Mouse (Mus musculus): ENCODE measurements around the gene Als2cl.

Als2cl gene

DNA sequence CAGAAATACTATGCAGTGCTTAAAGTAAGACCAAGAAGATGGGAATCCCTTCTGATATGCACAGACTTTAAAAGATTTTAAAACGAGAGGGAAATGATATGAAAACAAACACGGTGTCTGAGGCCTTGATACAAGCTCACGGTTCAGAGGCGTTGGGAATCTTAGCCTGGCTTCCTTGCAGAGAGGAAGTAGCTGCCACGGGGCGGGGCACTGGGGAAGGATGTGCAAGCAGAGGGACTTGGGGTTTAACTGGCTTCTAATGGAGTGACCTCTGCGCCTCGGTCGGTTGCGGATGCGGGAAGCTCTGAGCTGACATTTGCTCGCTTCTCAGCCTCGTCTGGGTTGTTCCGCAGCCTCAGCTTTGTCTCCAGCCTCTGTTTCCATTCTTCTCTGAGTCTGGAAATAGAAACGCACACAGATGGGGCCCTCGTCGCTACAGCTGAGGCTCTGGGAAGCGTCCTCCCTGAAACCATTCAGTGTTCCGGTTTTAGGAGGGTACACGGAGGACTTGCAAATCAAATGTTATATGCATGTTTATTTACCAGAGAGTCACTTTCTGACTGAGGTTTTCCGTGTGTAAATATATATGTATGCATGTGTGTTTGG lies 35.1 kb downstream of the Als2cl start:
- DNase-seq (ENCODE audit: extremely low read depth, low read depth, low spot score): no peak

DNA sequence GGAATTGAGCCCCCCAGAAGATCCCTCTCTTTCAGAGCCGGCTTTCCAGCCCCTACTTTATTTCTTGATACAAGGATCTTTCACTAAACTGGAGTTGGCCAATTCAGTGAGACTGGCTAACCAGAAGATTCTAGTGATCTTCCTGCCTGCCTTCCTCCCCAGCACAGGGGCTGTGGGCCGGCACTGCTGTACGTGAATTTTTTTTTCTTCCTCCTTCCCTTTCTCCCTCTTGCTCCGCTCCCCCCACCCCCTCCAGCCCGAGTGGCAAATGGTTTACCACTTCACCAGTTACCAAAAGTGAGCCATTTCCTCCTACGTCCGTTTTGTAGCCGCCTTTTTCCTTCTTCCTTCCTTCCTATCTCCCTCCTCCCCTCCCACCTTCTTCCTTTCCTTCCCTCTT lies 35.8 kb downstream of the Als2cl start:
- no peak for DNase-seq (ENCODE audit: extremely low read depth, low read depth, low spot score)

DNA sequence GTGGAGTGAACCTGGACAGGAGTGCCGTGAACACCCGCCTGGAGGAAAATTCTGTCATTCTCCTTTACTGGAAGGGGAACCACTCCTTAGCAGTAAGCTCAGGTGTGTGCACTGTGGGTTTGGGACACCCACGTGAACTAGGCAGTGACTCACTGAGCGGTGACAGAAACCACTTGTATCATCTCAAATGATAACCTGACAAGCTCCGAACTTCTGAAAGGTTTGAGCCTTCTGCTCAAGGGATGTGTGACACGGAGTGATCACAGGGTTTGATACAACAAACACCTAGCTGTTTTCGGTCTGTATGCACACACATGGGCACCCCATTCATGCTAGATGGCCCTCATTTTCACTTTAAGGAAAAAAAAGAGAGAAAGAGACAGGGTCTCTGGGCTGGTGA lies 37.1 kb downstream of the Als2cl start, which contains the start of gene Fam240a:
Gene Fam240a, minus strand, starts transcription at position 76 of the 400 bp plus-strand sequence.
- DNase-seq (ENCODE audit: extremely low read depth, low read depth, low spot score): no peak

DNA sequence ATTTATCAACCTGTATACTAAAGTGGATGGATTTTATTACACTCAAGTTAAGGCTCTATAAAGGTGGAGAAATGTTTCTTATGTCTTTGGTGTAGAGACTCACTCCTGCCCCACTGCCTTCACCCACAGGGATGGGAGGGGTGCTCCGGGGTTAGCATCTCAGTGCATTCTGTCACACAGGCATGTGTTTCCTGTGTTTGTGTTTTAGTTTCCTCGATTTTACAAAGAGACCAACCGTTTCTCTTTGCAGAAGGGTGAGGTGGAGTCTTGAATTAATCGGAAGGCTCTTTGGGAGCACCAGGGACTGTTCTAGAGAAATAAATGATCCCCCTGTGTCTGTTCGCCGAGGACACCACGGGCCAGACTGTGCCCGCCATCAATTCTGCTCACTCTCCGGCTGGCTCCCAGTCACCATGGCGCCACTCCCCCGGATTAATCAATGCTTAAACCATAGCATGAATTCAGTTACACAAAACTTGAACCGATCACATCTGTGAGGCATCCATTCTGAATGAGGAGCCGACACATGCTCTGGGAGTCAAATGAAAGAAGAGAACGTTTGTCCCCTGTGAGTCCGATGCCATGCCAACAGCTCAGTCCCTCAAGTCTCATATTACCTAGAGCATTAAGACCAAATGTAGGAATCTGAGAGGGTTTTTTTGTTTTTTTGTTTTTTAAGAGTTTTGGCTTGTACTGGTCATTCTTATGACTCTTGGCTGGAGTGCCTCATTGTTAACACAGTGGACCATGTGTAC lies 41.2 kb downstream of the Als2cl start:
- no peak for DNase-seq (ENCODE audit: extremely low read depth, low read depth, low spot score)

DNA sequence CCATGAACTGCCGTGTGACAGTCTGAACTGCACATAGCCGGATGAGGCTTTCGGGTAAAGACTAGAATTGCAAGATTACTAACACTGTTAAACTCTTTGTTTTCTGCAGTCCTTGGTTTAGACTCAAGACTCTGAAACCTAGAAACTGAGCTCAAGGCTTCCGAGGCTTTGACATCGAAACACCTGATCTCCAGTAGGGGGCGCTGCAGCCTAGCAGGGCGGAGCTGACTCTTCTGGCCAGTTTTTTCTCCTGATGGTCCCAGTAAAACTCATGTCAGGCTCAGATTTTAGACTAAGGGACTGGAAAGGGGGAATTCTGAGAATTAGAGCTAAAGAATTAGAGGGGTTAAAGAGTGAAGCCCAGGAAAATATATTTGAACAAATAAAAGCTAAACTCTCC lies 43.1 kb downstream of the Als2cl start:
- no peak for DNase-seq (ENCODE audit: extremely low read depth, low read depth, low spot score)

DNA sequence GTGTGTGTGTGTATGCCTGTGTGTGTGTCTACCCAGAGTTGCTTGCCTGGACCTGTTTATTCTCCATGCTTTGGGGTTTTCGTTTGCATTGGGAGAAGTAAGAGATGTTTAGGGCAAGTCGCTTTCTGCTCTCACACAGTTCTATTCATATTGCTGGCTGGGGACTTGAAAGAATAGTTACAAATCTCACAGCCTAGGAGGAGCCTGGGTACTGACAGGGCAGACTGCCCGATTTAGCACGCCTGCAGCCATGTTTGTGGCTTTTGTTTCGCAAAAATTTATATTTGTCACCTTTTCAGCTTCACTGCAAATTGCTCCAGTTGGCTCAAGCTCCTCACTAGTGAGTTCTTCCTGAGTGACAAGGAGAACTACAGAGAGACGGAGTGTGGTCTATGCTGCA lies 51.9 kb downstream of the Als2cl start:
- peak; percentile 23 for DNase-seq (ENCODE audit: extremely low read depth, low read depth, low spot score)

DNA sequence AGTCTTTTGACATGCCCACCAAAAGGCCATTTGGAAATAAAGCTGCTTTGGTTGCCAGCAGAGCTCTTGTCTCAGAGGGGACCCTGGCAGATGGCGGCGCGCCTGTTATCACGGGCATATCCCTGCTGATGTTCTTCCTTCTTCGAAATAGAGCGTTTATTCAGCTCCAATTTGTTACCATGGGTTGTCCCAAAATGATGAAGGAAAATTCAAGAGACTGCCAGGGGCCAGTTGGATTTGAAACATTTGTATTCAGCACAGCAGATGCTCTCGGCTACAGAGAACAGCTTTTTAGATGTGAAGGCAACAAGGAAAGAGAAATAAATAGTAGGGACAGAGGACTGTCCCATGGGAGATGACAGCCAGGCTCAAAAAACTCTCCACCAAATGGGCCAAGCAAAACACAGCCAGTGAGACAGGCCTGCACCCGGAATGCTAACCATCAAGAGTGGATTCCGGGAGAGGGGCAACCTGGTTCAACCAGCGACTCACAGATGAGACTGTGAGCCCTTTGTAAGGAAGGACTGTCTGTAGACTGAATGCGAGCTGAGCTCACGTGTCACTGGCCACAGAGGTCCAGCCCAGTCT lies 54.3 kb downstream of the Als2cl start:
- DNase-seq (ENCODE audit: extremely low read depth, low read depth, low spot score): no peak

DNA sequence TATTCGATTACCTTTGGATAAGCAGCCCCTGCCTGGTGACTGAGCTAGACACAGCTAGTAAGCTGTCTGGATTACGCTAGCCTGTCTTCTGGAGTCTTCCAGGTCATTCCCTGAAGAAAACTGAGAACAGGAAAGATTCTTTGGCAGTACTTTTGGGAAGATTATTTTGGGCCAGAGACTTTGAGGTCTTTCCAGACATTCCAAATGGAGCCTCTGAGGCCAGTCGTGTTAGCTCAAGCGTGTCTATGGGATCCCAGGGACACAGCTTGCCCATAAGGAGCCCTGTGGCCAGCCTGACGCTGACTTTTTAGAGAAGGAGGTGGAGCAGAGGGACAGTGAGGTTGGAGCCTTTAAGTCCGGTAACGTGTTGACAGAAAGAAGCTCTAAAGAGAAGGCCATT lies 56.3 kb downstream of the Als2cl start:
- no peak for DNase-seq (ENCODE audit: extremely low read depth, low read depth, low spot score)

DNA sequence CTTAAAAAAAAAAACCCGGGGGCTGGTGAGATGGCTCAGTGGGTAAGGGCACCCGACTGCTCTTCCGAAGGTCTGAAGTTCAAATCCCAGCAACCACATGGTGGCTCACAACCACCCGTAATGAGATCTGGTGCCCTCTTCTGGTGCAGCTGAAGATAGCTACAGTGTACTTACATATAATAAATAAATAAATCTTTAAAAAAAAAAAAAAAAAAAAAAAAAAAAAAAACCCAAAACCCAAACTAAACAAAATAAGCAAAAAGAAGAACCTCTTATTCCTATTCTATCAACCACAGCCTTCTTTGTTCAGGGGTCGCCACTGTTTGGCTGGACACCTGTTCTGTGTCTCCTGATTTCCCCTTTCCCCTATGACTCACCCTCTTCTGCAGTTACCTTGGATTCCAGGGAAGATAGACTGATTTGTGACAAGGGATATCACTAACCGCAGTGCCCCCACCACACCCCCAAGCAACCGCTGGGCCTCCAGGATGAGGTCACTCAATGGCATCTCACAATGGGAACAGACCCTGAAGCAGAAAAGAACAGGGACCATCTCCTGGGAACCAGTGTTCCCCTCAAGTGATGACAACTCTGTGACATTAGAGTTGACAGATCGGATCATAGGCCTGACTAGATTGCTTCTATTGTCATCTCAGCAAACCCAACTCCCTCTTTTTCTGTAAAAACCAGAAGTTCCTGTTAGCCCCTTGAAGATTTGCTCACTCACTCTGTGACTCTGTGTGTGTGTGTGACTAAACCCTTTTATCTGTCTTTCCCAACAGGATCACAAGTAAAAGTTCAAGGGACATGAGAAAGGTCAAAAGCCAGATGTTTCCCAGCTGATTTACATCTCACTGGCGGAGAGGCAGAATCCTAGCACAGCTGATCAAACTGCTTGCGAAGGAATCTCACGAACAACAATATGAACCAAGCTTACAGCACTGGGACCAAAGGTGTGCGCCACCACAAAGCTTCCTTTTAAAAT lies 58.1 kb downstream of the Als2cl start:
- DNase-seq (ENCODE audit: extremely low read depth, low read depth, low spot score): no peak

DNA sequence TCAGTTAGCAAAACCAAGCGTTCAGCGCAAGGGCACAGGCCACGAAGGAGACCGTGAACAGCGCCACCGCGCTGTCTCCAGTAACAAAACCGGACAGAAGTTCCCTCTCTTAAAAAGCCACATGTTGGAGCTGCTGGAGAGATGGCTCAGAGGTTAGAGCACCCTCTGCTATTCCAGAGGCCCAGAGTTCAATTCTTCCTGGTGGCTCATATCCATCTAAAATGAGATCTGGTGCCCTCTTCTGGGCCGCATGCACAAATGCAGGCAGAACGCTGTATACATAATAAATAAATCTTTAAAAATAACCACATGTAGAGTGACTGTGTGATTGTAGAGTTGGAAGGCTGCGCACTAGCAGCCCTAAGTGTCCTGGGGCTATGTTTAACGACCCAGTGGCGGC lies 64.6 kb downstream of the Als2cl start:
- no peak for DNase-seq (ENCODE audit: extremely low read depth, low read depth, low spot score)

DNA sequence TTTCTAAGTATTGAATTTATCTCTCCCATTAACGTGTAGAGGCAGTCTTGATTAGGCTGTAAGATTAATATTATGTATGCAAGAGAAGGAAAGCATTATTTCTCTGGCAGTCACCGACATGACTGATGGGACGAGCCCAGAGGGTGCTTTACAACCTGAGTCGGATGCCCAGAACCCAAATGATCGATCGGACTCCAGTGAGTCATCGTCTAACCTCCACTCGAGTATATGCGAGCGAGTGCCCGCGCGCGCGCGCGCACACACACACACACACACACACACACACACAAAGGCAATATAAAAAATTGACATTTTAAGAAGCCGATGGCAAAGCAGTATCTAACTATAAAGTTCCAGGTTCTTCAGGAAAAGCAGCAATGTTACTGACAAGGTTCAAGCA lies 65.7 kb downstream of the Als2cl start:
- DNase-seq (ENCODE audit: extremely low read depth, low read depth, low spot score): no peak

DNA sequence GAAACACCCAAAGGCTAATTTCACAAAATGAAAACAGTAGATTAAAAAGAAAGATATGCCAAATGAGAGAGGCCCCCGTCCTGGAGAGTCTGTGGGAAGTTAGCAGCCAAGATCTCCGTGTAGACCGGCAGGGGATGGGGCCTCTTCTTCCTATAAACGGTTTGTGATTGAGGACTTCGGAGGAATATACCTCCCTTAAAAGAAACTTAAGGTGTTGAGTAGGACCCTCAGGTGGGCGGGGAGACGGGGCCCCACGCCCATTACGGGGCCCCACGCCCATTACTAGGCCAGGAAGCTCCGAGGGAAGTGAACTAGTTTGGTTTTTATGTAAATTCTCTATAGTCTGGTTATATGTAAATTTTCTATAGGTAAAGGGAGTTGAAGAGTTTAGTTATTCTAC lies 66.3 kb downstream of the Als2cl start, which contains the start of gene Tdgf1:
Gene Tdgf1, minus strand, starts transcription at position 233 of the 400 bp plus-strand sequence.
- DNase-seq (ENCODE audit: extremely low read depth, low read depth, low spot score): no peak

DNA sequence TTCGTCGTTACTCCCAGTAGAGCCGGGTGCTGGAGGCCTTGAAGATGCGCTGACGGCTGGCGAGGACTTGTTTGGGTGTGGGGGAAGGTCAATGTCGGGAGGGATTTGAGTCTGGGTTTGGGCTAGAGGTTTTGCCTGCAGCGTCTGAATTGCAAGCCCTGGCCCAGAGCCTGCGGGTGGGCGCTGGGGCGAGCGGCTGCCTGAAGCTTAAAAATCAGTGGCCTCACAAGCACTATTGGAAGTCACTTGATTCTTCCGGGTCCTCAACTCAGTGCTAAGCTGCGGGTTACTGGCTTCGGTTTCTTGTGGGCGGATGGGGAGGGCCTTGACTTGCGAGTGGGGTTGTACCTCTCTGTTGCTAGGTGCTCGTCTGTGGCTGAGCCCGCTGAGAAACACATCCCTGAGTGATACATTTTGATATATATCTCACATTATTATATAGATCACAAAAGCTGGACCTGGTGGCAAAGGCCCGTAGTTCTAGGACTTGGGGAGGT lies 66.9 kb downstream of the Als2cl start:
- DNase-seq (ENCODE audit: extremely low read depth, low read depth, low spot score): no peak

DNA sequence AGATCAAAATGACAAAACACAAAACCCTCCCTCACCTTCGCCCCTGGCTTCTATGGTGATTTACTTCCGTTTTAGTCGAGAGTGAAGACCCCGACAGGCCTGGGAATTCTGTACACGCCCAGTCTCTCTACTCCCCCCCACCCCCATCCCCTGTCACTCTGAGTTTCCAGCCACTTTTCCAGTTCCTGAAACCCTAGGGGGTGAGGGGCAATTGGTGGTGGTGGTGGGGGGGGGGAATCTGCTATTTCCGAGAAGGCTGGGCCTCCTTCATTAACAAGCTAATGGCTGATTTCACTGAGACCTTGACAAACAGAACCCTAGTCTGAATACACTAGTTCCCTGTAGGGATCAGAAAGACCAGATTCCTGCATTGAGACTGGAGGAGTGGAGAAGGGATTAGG lies 67.6 kb downstream of the Als2cl start:
- DNase-seq (ENCODE audit: extremely low read depth, low read depth, low spot score): no peak

DNA sequence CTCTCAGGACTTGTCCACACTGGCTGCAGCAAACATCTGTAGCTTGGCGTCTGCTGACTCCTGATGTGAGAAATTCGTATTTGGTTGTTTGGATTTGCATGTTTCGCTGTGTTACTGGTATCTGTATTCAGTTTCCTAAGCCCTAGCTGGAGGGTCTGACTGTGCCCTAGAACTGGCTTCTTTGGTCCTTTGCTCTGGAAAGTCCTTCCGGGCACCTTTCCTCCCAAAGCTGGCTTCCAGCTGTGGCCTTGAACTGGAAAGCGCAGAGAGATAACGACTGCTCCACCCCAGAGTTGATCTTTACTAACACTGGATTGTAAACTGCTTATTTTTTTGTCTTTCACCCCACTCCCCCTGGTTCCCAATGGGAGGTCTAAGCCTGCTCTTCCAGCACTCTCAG lies 68.2 kb downstream of the Als2cl start:
- no peak for DNase-seq (ENCODE audit: extremely low read depth, low read depth, low spot score)

DNA sequence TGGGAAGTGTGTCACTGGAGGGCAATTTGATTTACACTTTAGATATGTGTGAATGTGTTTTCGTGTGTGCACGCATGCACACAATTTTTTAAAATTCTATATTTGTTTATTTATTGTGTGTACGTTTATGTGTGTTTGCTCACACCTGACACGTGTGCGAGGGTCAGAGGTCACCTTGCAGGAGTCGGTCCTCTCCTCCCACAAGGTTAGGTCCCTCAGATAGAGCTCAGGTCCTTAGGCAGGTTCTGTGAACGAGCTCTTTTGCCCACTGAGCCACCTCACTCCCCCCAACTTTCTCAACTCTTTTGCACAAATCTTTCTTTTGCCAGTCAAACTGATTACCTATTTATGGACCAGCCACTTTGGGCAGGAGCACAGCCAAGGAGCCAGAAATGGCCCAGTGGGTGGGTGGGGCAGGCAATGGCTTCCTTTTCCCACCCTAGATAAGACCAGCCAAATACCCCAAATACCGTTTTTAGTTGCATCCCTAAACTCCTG lies 69.2 kb downstream of the Als2cl start:
- no peak for DNase-seq (ENCODE audit: extremely low read depth, low read depth, low spot score)

DNA sequence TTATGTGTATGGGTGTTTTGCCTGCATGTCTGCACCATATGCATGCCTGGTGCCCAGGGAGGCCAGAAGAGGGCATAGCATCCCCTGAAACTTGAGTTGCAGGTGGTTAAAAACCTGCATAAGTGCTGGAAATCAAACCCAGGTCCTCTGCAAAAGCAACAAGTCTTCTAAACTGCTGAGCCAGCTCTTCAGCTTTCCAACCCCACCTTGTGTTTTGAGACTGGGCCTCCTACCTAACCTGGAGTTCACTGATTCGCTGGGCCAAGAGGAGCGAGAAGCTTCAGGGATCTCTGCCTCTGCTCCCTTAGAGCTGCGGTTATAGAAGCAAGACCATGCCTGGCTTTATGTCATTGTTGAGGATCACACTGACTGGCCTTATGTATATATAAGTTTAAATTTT lies 70.4 kb downstream of the Als2cl start:
- no peak for DNase-seq (ENCODE audit: extremely low read depth, low read depth, low spot score)
